Mouse (Mus musculus): Measurements from ENCODE around the gene Nrf1. TPM values are rescaled to one million over a fixed set of nuclear protein-coding genes. Genes with fewer than 3 reads are reported as not detected.

Gene Nrf1
- total RNA-seq, 2 experiments from 2014 or later = 19.5 to 22.6 TPM

- intact Hi-C loops (cut with DNase I) = no loop called here
- no peak for DNase-seq
Measured at GRCm38 (mm10) chr6:30072476-30072875, 24.7 kb downstream of the Nrf1 start.

GRCm38 (mm10) chr6:30078938-30079529, 31.2 kb downstream of the Nrf1 start:
- intact Hi-C loops (cut with DNase I) = loop anchor here (5.0 kb wide), 1 partner anchor 162 kb away; the partner anchor contains the start of gene Strip2
- no peak for DNase-seq

- intact Hi-C loops (cut with DNase I) = loop anchor here (1.0 to 2.0 kb wide), 2 partner anchors 229 to 249 kb away; no protein-coding TSS in a partner anchor
- peak; percentile 54 to 73 for DNase-seq
Measured at GRCm38 (mm10) chr6:30081339-30081738, 33.6 kb downstream of the Nrf1 start.

GRCm38 (mm10) chr6:30083307-30083706, 35.5 kb downstream of the Nrf1 start:
- no peak for DNase-seq
- intact Hi-C loops (cut with DNase I) = no loop called here

DNA sequence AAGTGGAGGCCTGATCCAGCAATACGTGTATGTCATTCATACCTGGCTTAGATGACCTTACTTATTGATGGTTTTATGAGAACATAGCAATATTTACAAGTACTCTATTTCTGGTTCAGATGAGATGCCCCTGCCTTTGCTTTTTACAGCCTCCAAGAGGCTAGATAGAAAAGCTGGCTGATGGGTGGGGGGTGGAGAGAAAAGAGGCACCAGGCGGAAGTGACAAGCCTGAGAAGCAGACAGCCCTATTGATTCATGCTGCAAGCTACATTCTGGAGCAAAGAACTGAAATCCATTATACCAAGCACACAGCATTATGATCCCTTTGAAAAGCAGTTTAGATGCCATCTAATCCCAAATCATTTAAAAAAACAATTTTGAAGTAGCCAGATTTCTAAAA, 37.6 kb downstream of the Nrf1 start:
- intact Hi-C loops (cut with DNase I) = no loop called here
- DNase-seq = no peak

GRCm38 (mm10) chr6:30091221-30091620, 43.4 kb downstream of the Nrf1 start:
- intact Hi-C loops (cut with DNase I) = loop anchor here (5.0 kb wide), 2 partner anchors 116 to 266 kb away; no protein-coding TSS in a partner anchor
- DNase-seq = no peak

DNA sequence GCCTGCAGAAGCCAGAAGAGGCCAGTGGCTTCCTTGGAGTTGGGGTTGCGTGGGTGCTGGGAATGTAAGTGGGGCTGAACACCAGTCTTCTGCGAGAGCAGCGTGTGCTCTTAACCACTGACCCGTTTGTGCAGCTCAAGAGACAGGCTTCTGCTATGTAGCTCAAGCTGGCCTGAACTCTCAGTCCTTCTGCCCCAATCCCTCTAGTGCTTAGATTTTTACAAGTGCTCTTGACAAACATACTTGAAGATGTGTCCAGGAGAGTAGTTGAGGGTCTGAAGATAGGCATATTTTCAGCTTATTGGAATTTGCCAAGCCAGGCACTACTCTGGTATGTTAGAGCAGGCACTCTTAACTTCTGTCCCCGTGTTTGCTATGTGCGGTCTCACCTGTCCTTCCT, 45.0 kb downstream of the Nrf1 start:
- DNase-seq = no peak
- intact Hi-C loops (cut with DNase I) = loop anchor here (5.0 kb wide), 2 partner anchors 114 to 264 kb away; no protein-coding TSS in a partner anchor

- no peak for DNase-seq
- intact Hi-C loops (cut with DNase I) = no loop called here
Measured at GRCm38 (mm10) chr6:30101773-30102415, 54.1 kb downstream of the Nrf1 start.

- intact Hi-C loops (cut with DNase I) = no loop called here
- no peak for DNase-seq
Measured at GRCm38 (mm10) chr6:30106091-30106490, 58.3 kb downstream of the Nrf1 start.

GRCm38 (mm10) chr6:30107456-30107855, 59.7 kb downstream of the Nrf1 start:
- intact Hi-C loops (cut with DNase I) = no loop called here
- DNase-seq = no peak

- no peak for DNase-seq
- intact Hi-C loops (cut with DNase I) = no loop called here
Measured at GRCm38 (mm10) chr6:30109820-30110502, 62.2 kb downstream of the Nrf1 start.

DNA sequence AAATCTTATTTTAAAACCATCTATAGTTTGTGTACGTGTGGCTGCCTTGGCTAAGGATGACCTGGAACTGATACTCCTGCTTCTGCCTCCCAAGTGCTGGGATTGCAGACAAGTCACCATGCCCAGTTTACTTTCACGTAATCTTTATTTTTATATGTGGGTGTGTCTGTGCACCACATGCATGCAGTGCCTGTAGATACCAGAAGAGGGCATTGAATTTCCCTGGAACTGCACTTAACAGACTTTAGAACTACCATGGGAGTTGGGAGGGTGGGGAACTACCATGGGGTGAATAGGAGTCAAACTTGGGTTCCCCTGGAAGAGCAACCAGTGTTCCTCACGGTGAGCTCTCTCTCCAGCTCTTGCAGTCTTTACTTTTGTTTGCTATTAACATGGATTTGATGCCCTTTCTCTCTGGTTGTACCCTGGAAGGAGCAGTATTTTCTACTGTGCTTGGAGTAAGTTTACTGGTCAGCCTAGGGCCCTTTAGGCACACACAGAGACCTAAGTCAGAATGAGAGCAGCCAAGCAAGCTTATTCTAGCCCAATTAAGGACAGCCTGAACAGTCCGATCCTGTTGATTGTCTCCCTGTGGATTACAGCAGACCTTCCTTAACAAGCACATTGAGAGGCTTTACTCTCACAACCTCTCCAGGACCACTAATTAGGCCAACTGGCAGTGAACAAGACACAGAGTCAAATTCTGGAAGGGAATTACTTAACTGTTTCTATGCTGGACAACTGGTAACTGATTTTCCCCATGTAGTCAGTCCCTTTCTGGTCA, 64.8 kb downstream of the Nrf1 start:
- DNase-seq = no peak
- intact Hi-C loops (cut with DNase I) = no loop called here

DNA sequence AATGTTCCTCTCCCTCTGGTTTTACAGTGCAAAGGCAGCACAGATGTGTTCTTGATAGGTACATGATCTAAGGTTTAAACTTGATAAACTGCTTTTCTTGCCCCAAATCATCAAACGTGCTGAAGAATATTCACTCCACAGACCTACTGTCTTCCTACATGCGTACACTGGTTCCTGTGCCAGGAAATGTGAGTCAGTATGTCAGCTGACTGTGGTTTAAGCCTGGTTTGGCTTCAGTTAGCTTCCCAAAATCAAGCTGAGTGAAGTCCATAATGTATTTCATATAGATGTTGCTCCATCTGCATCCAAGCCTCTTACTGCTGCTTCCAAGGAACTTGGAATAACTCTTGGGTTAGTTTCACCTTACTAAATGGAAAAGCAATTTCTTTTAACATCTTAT, 66.3 kb downstream of the Nrf1 start:
- no peak for DNase-seq
- intact Hi-C loops (cut with DNase I) = no loop called here

DNA sequence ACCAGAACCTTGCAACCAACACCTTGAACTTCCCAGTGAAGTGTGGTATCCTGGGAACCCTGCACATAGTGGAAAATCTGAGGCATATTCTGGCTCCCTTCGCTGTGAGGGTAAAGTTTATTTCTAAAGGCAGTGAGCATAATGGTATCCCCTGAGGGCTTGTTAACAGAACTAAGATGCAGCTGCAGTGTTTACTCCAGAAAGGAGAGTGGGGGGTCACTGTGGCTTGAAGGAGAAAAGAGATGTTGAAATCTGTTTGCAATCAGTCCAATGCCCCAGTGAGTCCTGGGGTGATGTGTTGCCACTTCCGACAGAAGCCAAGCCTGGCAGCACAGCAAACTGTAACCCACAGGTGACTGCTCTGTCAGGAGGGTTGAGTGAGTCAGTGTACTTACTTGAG, 73.4 kb downstream of the Nrf1 start:
- intact Hi-C loops (cut with DNase I) = no loop called here
- DNase-seq = no peak

- intact Hi-C loops (cut with DNase I) = no loop called here
- no peak for DNase-seq
Measured at GRCm38 (mm10) chr6:30121600-30121999, 73.8 kb downstream of the Nrf1 start.

DNA sequence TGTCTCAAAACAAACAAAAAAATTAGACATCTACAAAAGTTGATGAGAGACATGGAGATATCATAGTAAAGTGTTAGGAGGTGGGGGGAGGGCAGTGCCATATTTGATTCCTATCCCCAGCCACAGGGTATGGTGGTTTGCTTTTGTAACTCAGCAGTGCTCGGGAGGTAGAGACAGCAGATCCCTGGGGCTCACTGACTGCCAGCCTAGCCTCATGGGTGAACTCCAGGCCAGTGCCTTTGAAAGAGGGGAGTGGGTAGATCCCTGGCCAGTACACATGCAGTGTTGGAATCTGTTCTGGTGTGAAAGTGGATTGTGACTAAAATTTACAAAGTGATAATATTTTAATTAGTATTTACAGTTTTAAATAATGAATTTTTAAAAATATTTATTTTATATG, 75.6 kb downstream of the Nrf1 start:
- intact Hi-C loops (cut with DNase I) = no loop called here
- no peak for DNase-seq

DNA sequence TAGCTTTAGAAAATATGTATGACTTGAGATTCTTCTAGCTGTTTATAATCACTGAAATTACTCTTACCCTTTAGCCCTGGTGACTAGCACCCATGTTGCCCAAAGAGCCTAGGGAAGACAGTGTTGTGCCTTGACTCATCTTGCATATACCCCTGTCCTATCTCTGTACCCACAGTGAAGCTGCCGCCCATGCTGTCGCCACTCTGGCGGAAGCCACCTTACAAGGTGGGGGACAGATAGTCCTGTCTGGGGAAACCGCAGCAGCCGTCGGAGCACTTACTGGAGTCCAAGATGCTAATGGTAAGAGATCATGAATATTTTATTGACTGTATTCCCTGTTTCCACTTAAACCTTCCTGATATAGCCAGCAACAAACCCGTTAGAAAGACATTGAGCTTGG, 78.3 kb downstream of the Nrf1 start:
- intact Hi-C loops (cut with DNase I) = loop anchor here (5.0 kb wide), 1 partner anchor 71 kb away; no protein-coding TSS in a partner anchor
- no peak for DNase-seq

- intact Hi-C loops (cut with DNase I) = loop anchor here (5.0 kb wide), 1 partner anchor 71 kb away; no protein-coding TSS in a partner anchor
Measured at GRCm38 (mm10) chr6:30126766-30127165, 79.0 kb downstream of the Nrf1 start.

GRCm38 (mm10) chr6:30132399-30132798, 84.6 kb downstream of the Nrf1 start:
- DNase-seq = no peak
- intact Hi-C loops (cut with DNase I) = no loop called here

More at GRCm38 (mm10) chr6:30126766-30127165, 79.0 kb downstream of the Nrf1 start:
- no peak for DNase-seq

- DNase-seq = no peak
- intact Hi-C loops (cut with DNase I) = no loop called here
Measured at GRCm38 (mm10) chr6:30135590-30135989, 87.8 kb downstream of the Nrf1 start.

DNA sequence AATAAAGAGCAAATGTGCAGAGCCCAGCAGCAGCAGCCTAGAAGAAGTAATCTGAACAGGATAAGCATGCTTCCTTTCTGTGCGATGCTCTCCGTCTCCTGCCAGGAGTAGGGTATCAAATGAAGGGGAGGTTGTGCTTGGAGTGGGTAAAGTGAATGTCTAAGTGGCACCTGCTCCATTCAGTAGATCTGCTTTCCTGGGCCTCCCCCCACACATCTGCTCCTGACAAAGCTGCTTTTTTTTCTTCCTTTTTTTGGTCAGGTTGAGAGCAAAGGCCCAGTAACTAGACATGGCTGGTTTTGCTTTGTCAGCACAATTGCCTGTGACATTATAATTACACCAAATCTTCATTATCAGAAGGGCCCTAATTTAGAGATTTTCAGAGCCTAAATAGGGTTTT, 89.4 kb downstream of the Nrf1 start:
- DNase-seq = no peak
- intact Hi-C loops (cut with DNase I) = no loop called here

All from heart, postnatal 10 days (tissue).